Mouse (Mus musculus): ENCODE measurements around the gene Otogl. TPM values are rescaled to one million over a fixed set of nuclear protein-coding genes. Genes with fewer than 3 reads are reported as not detected.

Gene Otogl
- total RNA-seq, 2 experiments from 2014 or later: 0.14 to 0.18 TPM

GRCm38 (mm10) chr10:107739815-107740214, 172.1 kb downstream of the Otogl start:
- DNase-seq (ENCODE audit: low spot score in 2 of 2): no peak
- intact Hi-C loops (cut with DNase I): no loop called here

GRCm38 (mm10) chr10:107737743-107738142, 174.2 kb downstream of the Otogl start:
- intact Hi-C loops (cut with DNase I): no loop called here
- DNase-seq (ENCODE audit: low spot score in 2 of 2): peak in 1 of 2 experiments; percentile 51

- DNase-seq (ENCODE audit: low spot score in 2 of 2): no peak
- intact Hi-C loops (cut with DNase I): no loop called here
Measured at GRCm38 (mm10) chr10:107735448-107735847, 176.5 kb downstream of the Otogl start.

- no peak for DNase-seq (ENCODE audit: low spot score in 2 of 2)
- intact Hi-C loops (cut with DNase I): no loop called here
Measured at GRCm38 (mm10) chr10:107734327-107734726, 177.6 kb downstream of the Otogl start.

- no peak for DNase-seq (ENCODE audit: low spot score in 2 of 2)
- intact Hi-C loops (cut with DNase I): no loop called here
Measured at GRCm38 (mm10) chr10:107725631-107726030, 186.3 kb downstream of the Otogl start.

GRCm38 (mm10) chr10:107719806-107720205, 192.1 kb downstream of the Otogl start, which contains the start of gene Ptprq:
Gene Ptprq (minus strand): TSS chr10:107720051.
- intact Hi-C loops (cut with DNase I): no loop called here
- DNase-seq (ENCODE audit: low spot score in 2 of 2): no peak

Other genes starting within 250 kb of the Otogl start
- gene Ptprq, start 192.1 kb downstream of the Otogl start, total RNA-seq (2021): under 1 TPM in 1 of 2 experiments, not detected in 1; 0.14 TPM

All from left cerebral cortex, postnatal 25 days (tissue).